Mouse (Mus musculus) testis, postnatal 14 days (tissue): ENCODE results near the gene Gm20388.

Experiments used
- DNase-seq: peaks from one replicate; pipeline ENCODE4 v3.0.0; 2021; ENCODE audit warnings: low spot score

The Gm20388 gene

GRCm38 (mm10) chr8:122192771-122193170 lies 2282.1 kb downstream of the Gm20388 start:
- no peak for DNase-seq

- DNase-seq, result no peak
Observed at GRCm38 (mm10) chr8:122193521-122193920, 2282.9 kb downstream of the Gm20388 start.

- DNase-seq, result no peak
Observed at GRCm38 (mm10) chr8:122194396-122194795, 2283.8 kb downstream of the Gm20388 start.

- DNase-seq, result no peak
Observed at GRCm38 (mm10) chr8:122197342-122197741, 2286.7 kb downstream of the Gm20388 start.

GRCm38 (mm10) chr8:122198378-122199025 lies 2287.9 kb downstream of the Gm20388 start:
- DNase-seq, result no peak

GRCm38 (mm10) chr8:122199191-122199590 lies 2288.6 kb downstream of the Gm20388 start:
- no peak for DNase-seq

- DNase-seq, result no peak
Observed at GRCm38 (mm10) chr8:122199841-122200240, 2289.2 kb downstream of the Gm20388 start.

GRCm38 (mm10) chr8:122211591-122211990 lies 2300.9 kb downstream of the Gm20388 start:
- no peak for DNase-seq

- peak; percentile 57 for DNase-seq
Observed at GRCm38 (mm10) chr8:122215630-122216029, 2305.0 kb downstream of the Gm20388 start.

GRCm38 (mm10) chr8:122216433-122216832 lies 2305.8 kb downstream of the Gm20388 start:
- no peak for DNase-seq

GRCm38 (mm10) chr8:122217456-122218177 lies 2307.0 kb downstream of the Gm20388 start:
- DNase-seq, result peak; percentile 83

- no peak for DNase-seq
Observed at GRCm38 (mm10) chr8:122223976-122224649, 2313.5 kb downstream of the Gm20388 start.

- DNase-seq, result no peak
Observed at GRCm38 (mm10) chr8:122224650-122225022, 2314.0 kb downstream of the Gm20388 start.

- DNase-seq, result no peak
Observed at GRCm38 (mm10) chr8:122225446-122225845, 2314.8 kb downstream of the Gm20388 start.

- DNase-seq, result no peak
Observed at GRCm38 (mm10) chr8:122227345-122227744, 2316.7 kb downstream of the Gm20388 start.

- no peak for DNase-seq
Observed at GRCm38 (mm10) chr8:122228792-122229575, 2318.3 kb downstream of the Gm20388 start.

GRCm38 (mm10) chr8:122229819-122230711 lies 2319.4 kb downstream of the Gm20388 start:
- no peak for DNase-seq

GRCm38 (mm10) chr8:122230712-122231337 lies 2320.2 kb downstream of the Gm20388 start:
- peak; percentile 38 for DNase-seq

- no peak for DNase-seq
Observed at GRCm38 (mm10) chr8:122234055-122234454, 2323.4 kb downstream of the Gm20388 start.

- DNase-seq, result no peak
Observed at GRCm38 (mm10) chr8:122236521-122236920, 2325.9 kb downstream of the Gm20388 start.

GRCm38 (mm10) chr8:122238225-122238624 lies 2327.6 kb downstream of the Gm20388 start:
- no peak for DNase-seq
